Mouse (Mus musculus) ES-E14 (cell line): ENCODE measurements around the gene Fcrlb.
A peak's percentile ranks its signal among the peaks of the same experiment; 100 is the strongest.

ENCODE experiments used
- CHD2 ChIP-seq: IDR thresholded peaks from 2 replicates; pipeline ENCODE4 v1.6.1; 2014; ENCODE audit warnings: mild to moderate bottlenecking, low read depth, low read length, inconsistent platforms
- HCFC1 ChIP-seq: IDR thresholded peaks from 2 replicates; pipeline ENCODE4 v1.6.1; 2012; ENCODE audit warnings: low read length, inconsistent platforms, borderline replicate concordance; ENCODE audit not compliant: insufficient read depth
- MAFK ChIP-seq: IDR thresholded peaks from 2 replicates; pipeline ENCODE4 v1.6.1; 2014; ENCODE audit warnings: mild to moderate bottlenecking, low read depth, low read length, inconsistent platforms; ENCODE audit not compliant: insufficient read depth
- ZC3H11A ChIP-seq: IDR thresholded peaks from 2 replicates; pipeline ENCODE4 v1.6.1; 2012; ENCODE audit warnings: low read depth, mild to moderate bottlenecking, inconsistent platforms, low read length, borderline replicate concordance
- ZNF384 ChIP-seq: IDR thresholded peaks from 2 replicates; pipeline ENCODE4 v1.6.1; 2012; ENCODE audit warnings: low read depth, low read length, inconsistent platforms

DNA sequence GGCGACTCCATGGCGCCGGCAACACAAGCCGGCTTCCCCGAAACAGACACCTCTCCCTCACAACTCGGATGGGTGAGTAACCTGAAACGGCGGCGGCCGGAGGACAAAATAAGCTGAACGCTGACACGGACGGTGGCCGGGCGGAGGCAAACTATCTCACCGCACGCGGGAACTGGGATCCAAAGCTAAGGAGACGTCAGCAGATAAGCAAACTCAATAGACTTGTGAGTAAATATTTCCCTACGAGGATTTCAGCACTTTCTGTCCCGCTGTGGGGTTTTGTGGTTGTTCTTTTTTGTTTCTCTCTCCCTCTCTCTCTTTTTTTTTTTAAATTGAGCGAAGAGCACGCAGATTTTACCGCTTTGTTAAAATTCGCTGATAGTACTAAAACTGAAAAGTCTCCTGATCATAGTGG is 45.0 kb downstream of the Fcrlb start, which contains the start of gene Atf6:
- no peak for TF ChIP-seq CHD2
- no peak for TF ChIP-seq ZC3H11A
- 0 out of 2 replicates have a peak, but pooled peaks have one; percentile 41 for TF ChIP-seq MAFK
- TF ChIP-seq HCFC1 = 0 out of 2 replicates have a peak, but pooled peaks have one; percentile 50
- no peak for TF ChIP-seq ZNF384
